Mouse (Mus musculus): ENCODE results near the gene Auts2.

The Auts2 gene

GRCm38 (mm10) chr5:131433291-131433690 lies 1109.9 kb downstream of the Auts2 start:
- DNase-seq (ENCODE audit: low spot score) = no peak

DNA sequence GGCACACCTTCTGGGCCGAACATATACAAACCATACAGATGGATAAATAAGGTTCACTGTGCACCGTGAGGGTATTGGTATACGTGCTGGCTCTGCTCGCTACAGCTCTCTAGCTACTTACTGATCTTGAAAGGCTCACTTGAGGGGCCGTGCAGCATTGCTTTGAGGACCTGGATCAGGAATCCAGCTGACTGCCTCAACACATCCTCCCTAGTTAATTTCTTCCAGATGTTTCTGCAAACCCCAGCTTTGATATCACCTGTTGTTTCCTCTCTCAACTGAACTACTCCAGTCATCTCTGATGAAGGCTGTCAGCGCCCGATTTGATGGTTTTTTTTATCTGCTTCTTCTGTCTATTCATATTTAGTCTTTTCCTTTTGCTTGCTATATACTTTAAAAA lies 1111.2 kb downstream of the Auts2 start:
- DNase-seq (ENCODE audit: low spot score) = no peak

DNA sequence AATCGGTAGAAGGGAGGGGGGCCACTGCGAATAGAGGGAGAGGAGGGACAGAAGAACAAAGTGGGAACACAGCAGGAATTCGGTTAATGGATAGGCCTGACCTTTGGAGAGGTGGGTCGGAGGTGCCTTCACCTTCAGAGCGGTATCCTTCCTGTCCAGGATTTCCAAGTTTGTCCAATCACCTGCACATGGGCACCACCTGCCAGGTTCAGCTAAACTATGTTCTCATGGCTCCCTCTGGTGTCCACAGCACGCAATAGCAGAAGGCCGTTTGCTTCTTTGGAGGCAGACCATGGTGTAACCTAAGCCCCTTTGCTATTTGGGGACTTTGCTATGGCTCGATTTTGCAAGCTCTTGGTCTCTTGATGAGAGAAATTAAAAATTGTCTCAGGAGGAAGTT lies 1113.0 kb downstream of the Auts2 start:
- DNase-seq (ENCODE audit: low spot score) = no peak

- DNase-seq (ENCODE audit: low spot score) = no peak
Observed at GRCm38 (mm10) chr5:131429563-131429962, 1113.6 kb downstream of the Auts2 start.

DNA sequence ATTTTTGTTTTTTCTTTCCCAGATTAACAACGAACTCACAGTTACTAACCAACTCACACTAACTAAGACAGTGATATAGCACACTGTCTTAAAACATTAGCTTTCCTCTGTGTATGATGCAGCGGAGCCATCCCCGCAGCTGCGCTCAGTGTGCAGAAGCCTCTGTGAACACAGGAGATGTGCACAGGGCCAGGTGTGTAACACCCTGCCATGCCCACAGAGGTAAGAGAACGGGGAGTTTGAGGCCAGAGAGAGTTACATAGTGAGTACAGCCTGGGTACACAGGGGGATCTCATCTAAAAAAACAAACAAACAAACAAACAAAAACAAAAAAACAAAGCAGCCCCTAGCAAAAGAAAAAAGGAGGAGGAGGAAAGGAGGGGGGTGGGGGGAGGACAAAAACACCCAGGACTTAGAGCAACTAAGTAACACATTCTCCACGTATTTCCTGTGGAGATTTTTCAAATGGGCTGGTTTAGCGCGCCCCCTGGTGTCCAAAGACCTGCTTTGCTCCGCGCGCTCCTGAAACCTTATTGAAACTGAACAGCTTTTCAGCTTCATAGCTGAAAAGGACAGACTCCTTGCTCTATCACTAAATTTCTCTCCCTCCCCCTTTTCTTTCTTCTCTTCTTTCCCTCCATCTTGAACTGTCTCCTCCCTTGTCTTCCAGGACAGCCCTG lies 1115.3 kb downstream of the Auts2 start:
- no peak for DNase-seq (ENCODE audit: low spot score)

DNA sequence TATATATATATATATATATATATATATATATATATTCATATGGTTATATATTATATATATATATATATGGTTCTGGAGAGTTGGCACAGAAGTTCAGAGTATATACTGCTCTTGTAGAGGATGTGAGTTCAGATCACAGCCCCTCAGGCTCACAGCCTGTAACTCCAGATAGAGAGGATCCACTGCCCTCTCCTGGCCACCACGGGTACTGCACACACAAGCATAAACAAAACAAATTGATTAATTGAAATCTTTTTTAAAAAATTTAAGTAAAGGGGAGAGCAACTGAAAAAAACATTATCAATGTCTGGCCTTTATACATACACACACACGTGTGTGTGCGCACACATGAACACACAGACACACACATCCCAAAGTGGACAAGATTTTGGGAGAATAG lies 1120.4 kb downstream of the Auts2 start:
- DNase-seq (ENCODE audit: low spot score) = no peak

DNA sequence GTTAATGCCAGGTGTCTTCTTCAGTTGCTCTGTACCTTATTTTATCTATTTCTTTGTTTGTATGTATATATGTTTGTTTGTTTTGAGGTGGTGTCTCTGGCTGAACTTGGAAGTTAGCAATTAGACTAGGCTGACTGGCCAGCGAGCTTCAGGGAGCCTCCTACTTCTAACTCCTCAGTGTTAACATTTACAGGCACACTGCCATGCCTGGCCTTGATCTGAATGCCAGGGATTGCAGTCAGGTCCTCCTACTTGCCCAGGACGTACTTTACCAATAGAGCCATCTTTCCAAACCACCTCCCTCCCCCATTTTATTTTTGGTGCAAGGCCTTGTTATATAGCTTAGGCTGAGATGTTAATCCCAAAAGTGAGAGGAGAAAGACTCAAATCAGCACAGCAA lies 1122.7 kb downstream of the Auts2 start:
- no peak for DNase-seq (ENCODE audit: low spot score)

DNA sequence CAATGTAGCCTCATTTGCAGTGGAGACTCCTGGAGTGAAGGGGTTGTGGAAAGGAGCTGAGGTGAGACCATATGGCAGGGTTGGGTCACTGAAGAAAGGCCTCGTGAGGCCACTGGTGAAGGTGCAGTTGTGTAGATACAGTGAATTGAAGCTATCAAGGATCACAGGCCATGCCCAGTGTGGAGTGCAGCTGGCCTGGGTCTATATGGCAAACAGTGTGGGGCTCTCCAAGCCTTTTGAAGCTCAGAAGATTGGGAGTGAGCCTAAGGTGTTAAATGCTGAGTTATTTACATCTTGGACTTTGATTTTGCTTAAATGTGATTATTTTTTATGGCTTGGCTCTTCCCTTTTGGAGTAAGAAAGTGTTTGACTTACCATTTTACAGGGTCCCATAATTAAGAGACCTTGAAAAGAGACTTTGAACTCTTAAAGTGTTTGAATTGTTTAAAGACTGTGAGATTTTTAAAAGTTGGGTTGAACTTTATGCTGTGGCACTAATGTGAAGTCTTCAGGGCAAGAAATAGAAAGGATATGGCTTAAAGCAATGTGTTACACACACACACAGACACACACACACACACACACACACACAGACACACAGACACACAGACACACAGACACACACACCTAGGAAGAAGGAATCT lies 1127.1 kb downstream of the Auts2 start:
- no peak for DNase-seq (ENCODE audit: low spot score)

DNA sequence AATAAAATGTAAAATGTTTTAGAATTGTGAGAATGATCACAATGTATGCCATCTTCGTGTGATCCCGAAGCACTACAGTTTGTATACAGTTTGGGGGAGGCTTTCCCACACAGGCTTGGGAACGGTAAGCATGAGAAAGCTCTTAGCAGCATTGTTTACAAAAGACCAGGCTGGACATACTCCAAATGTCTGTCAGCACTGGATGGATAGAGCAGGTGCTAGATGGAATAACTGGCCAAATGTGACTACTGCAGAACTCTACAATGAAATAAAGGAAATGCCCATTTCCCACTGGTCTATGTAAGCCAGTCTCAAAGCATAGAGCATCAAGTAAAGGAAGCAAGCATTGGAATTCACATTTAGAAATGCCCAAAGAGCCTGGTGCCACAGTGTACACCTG lies 1144.9 kb downstream of the Auts2 start:
- no peak for DNase-seq (ENCODE audit: low spot score)

DNA sequence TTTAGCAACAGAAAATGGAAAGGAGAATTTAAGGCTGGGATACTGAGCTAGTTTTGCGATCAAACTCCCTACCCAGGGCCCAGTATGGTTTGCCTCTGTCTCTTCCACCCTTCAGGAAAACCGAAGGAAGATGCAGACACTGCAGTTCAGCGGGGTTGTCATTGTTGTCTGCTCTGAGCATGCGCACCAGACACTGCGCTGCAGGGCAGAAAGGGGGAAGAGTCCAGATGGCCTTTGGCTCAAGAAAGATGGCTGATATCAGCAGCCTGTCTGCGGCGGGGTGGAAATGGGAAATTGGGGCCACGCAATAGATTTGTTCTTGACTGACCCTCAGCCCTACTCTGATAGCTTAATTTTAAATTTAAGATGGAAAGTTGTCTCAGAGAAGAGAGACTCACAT lies 1147.4 kb downstream of the Auts2 start:
- DNase-seq (ENCODE audit: low spot score) = no peak

Measured in spleen, adult 12 weeks (tissue).